Mouse (Mus musculus) heart, embryonic 14.5 days (tissue): Measurements from ENCODE around the gene Srek1ip1. TPM values are rescaled to one million over a fixed set of nuclear protein-coding genes. Genes with fewer than 3 reads are reported as not detected.
A peak's percentile ranks its signal among the peaks of the same experiment; 100 is the strongest.

Experiments used
- ATAC-seq: fragments of 200-750 bp; cut with Nextera tagmentation; 2 replicates; pipeline ENCODE4 v1.8.0; 2017; ENCODE audit warnings: low read depth, moderate TSS enrichment; ENCODE audit not compliant: insufficient number of reproducible peaks, insufficient read depth, low FRiP score
- H3K27ac ChIP-seq, 2 experiments: fragments of 200-500 bp in 1 of 2; fragments of 300-500 bp in 1 of 2; sonication (generic) in 1 of 2; replicated peaks in 1 of 2; 2 replicates each; pipeline ENCODE4 v1.5.1; 2012 to 2014; ENCODE audit warnings: low read depth in 2 of 2, low read length in 2 of 2, control low read depth in 1 of 2, mild to moderate bottlenecking in 1 of 2, mixed read lengths in 1 of 2; ENCODE audit not compliant: control insufficient read depth in 1 of 2, insufficient read depth in 1 of 2
- H3K27me3 ChIP-seq: fragments of 300-500 bp; sonication (generic); 2 replicates; pipeline ENCODE4 v1.6.1; 2014; ENCODE audit warnings: mild to moderate bottlenecking, low read length, control low read depth; ENCODE audit not compliant: control insufficient read depth, insufficient read depth
- H3K36me3 ChIP-seq: fragments of 300-500 bp; sonication (generic); 2 replicates; pipeline ENCODE4 v1.6.1; 2014; ENCODE audit warnings: mild to moderate bottlenecking, control low read depth, low read length, mixed read lengths; ENCODE audit not compliant: control insufficient read depth, insufficient read depth
- H3K4me1 ChIP-seq, 2 experiments: fragments of 200-500 bp in 1 of 2; fragments of 300-500 bp in 1 of 2; sonication (generic) in 1 of 2; 2 replicates each; pipeline ENCODE4 v1.6.1; 2012 to 2014; ENCODE audit warnings: low read length in 2 of 2, control low read depth in 1 of 2, mixed read lengths in 1 of 2; ENCODE audit not compliant: control insufficient read depth in 2 of 2, insufficient read depth in 2 of 2
- H3K4me2 ChIP-seq: fragments of 300-500 bp; sonication (generic); 2 replicates; pipeline ENCODE4 v1.6.1; 2014; ENCODE audit warnings: mild to moderate bottlenecking, low read length
- H3K4me3 ChIP-seq, 2 experiments: fragments of 200-500 bp in 1 of 2; fragments of 300-500 bp in 1 of 2; sonication (generic) in 1 of 2; 2 replicates each; pipeline ENCODE4 v1.5.1; 2012 to 2014; ENCODE audit warnings: low read length in 2 of 2, mild to moderate bottlenecking in 2 of 2, control low read depth in 1 of 2, low read depth in 1 of 2, moderate library complexity in 1 of 2; ENCODE audit not compliant: control insufficient read depth in 1 of 2, insufficient read depth in 1 of 2
- H3K9ac ChIP-seq: fragments of 300-500 bp; sonication (generic); 2 replicates; pipeline ENCODE4 v1.6.1; 2014; ENCODE audit warnings: mild to moderate bottlenecking, low read length
- H3K9me3 ChIP-seq: fragments of 300-500 bp; sonication (generic); 2 replicates; pipeline ENCODE4 v1.6.1; 2016; ENCODE audit warnings: low read length, control low read depth; ENCODE audit not compliant: control insufficient read depth
- WGBS: fragments of 180-500 bp; shearing (Covaris S2); extraction: QIAGEN DNeasy Blood & Tissue Kit; methylation state at CpG from one replicate; pipeline ENCODE4 v1.1.7; 2014; 5-methylcytosine and 5-hydroxymethylcytosine counted together
- polyA plus RNA-seq: library from polyadenylated mRNA; unstranded; fragments of >200 nt; fragmentation: Nextera tagmentation; extraction: Ambion mirVana; gene quantifications from 2 replicates; pipeline ENCODE4 v1.2.1, GENCODE M21; 2014

The Srek1ip1 gene
- polyA plus RNA-seq, 1 experiment from 2014 or later, result 18.5 TPM

DNA sequence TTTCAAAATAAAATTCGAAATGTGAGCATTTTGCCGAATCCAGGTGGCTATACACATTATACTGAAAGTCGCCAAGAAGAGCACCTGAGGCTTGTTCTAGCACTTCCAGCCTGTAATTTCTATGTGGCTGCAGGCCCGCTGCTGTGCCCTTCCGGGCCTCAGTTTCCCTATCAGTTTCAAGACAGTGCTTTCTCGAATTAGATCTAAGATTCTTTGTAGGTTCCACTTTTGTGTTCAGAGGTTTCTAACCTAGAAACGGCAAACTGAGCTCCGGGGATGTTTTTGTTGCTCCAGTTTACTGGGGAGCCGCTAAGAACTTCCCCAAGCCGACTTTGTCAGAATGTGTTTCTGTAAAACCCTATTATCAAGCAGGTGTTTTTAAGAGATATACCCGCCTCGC lies 25.4 kb downstream of the Srek1ip1 start:
- ATAC-seq, result no peak
- 46% methylated on average over 12 of the region's 12 CpGs for WGBS
- no peaks in the 10 kb centered on the region for H3K9me3 ChIP-seq

DNA sequence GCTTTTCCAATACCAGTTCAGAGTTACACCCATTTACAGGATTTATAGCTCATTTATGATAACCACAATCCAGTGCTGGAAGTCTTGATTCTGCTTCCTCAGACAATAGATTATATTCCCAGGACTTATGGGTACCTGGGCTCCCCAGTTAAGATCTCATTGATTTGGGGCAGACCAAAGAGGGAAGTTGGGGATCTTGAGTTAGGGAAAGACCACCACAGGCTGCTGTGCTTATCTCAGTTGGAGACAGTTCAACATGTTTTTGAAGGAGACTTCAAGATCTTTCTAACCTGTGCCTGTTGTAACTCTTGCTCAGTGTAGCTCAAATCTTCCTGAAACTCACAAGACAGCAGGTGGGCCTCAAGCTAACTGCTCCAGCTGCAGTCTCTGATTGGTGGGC lies 28.9 kb downstream of the Srek1ip1 start:
- H3K36me3 ChIP-seq, result peaks cover 23% of the 10 kb centered on the region; the same call in 1 of the 2 replicates
- no peaks in the 10 kb centered on the region for H3K9me3 ChIP-seq
- H3K27ac ChIP-seq, result no peak overlapping the region
- no peak overlapping the region for H3K4me3 ChIP-seq
- no peak for ATAC-seq
- H3K9ac ChIP-seq, result no peak overlapping the region
- peaks cover 5 to 17% of the 10 kb centered on the region in 2 experiments for H3K4me1 ChIP-seq
- no peaks in the 10 kb centered on the region for H3K27me3 ChIP-seq
- H3K4me2 ChIP-seq, result no peak overlapping the region

More for the DNA sequence above, 25.4 kb downstream of the Srek1ip1 start:
- H3K27ac ChIP-seq, result peak overlapping the region in 1 of 2 experiments; percentile 81; a peak in 1 of 4 replicates
- peak overlapping the region; percentile 88 for H3K9ac ChIP-seq
- H3K4me3 ChIP-seq, result peak overlapping the region; percentile 80 to 92
- peaks cover 4 to 20% of the 10 kb centered on the region in 2 experiments; a peak in 3 of 4 replicates for H3K4me1 ChIP-seq
- H3K27me3 ChIP-seq, result no peaks in the 10 kb centered on the region
- H3K4me2 ChIP-seq, result peak overlapping the region; percentile 80
- peaks cover 19% of the 10 kb centered on the region; the same call in 1 of the 2 replicates for H3K36me3 ChIP-seq

DNA sequence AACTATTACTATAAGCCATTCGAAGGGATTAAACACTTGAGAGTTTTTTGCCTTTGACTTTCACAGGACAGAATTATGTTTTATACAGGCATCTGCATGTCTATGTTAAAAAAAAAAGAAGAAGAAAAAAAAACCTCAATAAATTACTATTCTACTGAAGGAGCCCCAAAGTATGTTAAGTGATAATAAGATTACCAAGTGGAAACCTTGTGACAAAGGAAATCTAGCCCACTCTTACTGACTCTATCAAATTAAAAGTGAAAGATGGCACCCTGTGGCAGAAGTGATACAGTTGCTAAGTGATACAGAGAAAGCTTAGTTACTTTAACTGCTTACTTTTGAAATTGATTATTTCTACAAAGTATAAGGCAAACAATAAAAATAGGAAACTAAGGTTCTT lies 29.6 kb downstream of the Srek1ip1 start:
- WGBS, result 88% methylated on average over 1 of the region's 1 CpGs
- Histone ChIP-seq H3K9me3 (peaks cover under 1% of the 10 kb centered on the region; the same call in 1 of the 2 replicates), H3K4me1 (peaks cover 5 to 17% of the 10 kb centered on the region in 2 experiments), H3K9ac (no peak overlapping the region), H3K36me3 (peaks cover 24% of the 10 kb centered on the region), H3K27ac (no peak overlapping the region), H3K4me3 (no peak overlapping the region), H3K4me2 (peak overlapping the region; percentile 49), H3K27me3 (no peaks in the 10 kb centered on the region)
- ATAC-seq, result no peak

DNA sequence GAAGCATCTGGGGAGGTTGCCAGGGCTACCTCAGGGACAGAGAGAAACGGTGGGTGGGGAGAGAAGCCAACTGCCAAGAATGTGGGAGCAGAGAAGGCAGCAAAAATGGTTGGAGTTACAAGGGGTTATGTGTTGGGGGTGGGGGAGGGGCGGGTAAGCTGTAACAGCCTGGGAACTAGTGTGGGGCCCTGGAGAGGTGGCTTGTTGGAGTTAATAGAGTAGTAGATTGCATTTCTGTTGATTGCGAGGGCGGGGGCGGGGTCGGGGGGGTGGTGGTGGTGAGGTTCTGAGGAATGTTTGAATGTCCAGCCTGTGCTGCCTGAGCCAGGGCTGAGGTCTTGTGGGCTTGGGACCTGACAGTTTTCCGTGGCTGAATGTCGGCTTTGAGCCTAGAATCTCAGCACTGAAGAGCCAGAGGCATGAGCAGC lies 30.1 kb downstream of the Srek1ip1 start:
- Histone ChIP-seq H3K36me3 (peaks cover 29% of the 10 kb centered on the region), H3K9ac (0 out of 2 replicates have a peak overlapping the region, but pooled peaks have one; percentile 1), H3K4me2 (peak overlapping the region; percentile 49), H3K27ac (peak overlapping the region; percentile 44; a peak in 3 of 4 replicates), H3K4me1 (peaks cover 5 to 17% of the 10 kb centered on the region in 2 experiments), H3K9me3 (peaks cover 4% of the 10 kb centered on the region), H3K4me3 (no peak overlapping the region), H3K27me3 (no peaks in the 10 kb centered on the region)
- no peak for ATAC-seq
- WGBS, result 19% methylated on average over 8 of the region's 8 CpGs

GRCm38 (mm10) chr13:104825470-104825869 lies 33.2 kb downstream of the Srek1ip1 start:
- 58% methylated on average over 2 of the region's 2 CpGs for WGBS
- ATAC-seq, result no peak

GRCm38 (mm10) chr13:104832811-104833210 lies 40.5 kb downstream of the Srek1ip1 start:
- Histone ChIP-seq H3K9ac (no peak overlapping the region), H3K9me3 (peaks cover 5% of the 10 kb centered on the region; the same call in 1 of the 2 replicates), H3K4me1 (no peaks in the 10 kb centered on the region), H3K4me2 (no peak overlapping the region), H3K27ac (no peak overlapping the region), H3K36me3 (peaks cover 78% of the 10 kb centered on the region), H3K4me3 (no peak overlapping the region), H3K27me3 (no peaks in the 10 kb centered on the region)
- no peak for ATAC-seq
- 95% methylated on average over 13 of the region's 13 CpGs for WGBS

More at GRCm38 (mm10) chr13:104825470-104825869, 33.2 kb downstream of the Srek1ip1 start:
- H3K4me2 ChIP-seq, result no peak overlapping the region
- peaks cover 5 to 10% of the 10 kb centered on the region in 2 experiments for H3K4me1 ChIP-seq
- H3K9me3 ChIP-seq, result peaks cover 10% of the 10 kb centered on the region
- no peak overlapping the region for H3K27ac ChIP-seq
- no peak overlapping the region for H3K9ac ChIP-seq
- no peaks in the 10 kb centered on the region for H3K27me3 ChIP-seq
- H3K36me3 ChIP-seq, result peaks cover 42% of the 10 kb centered on the region
- no peak overlapping the region for H3K4me3 ChIP-seq

GRCm38 (mm10) chr13:104837628-104838027 lies 45.3 kb downstream of the Srek1ip1 start:
- Histone ChIP-seq H3K4me3 (no peak overlapping the region), H3K36me3 (peaks cover 65% of the 10 kb centered on the region), H3K4me1 (no peaks in the 10 kb centered on the region), H3K27ac (no peak overlapping the region), H3K9me3 (no peaks in the 10 kb centered on the region), H3K27me3 (no peaks in the 10 kb centered on the region), H3K4me2 (no peak overlapping the region), H3K9ac (no peak overlapping the region)
- no peak for ATAC-seq
- 57% methylated on average over 7 of the region's 7 CpGs for WGBS

DNA sequence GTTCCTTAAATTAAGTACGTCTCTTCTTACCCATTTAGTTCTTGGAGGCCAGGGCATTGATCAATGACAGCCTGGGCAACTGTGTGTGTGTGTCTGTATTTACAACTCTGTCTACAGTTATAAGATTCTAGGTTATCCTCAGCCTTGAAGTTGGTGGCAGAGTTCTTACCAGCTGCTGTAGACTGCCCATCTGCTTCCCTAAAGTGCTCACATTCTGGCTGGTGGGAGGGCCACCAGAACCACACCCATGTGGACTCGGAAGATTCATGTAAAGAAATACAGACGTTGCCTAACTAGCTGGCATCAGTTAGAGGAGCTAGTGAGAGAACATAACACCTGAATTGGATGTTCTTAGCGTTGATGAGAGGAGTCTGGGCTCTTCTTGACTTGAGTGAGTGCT lies 49.7 kb downstream of the Srek1ip1 start:
- no peak for ATAC-seq
- no peaks in the 10 kb centered on the region for H3K4me1 ChIP-seq
- no peak overlapping the region for H3K9ac ChIP-seq
- no peak overlapping the region for H3K4me2 ChIP-seq
- H3K27ac ChIP-seq, result no peak overlapping the region
- no peak overlapping the region for H3K4me3 ChIP-seq
- no peaks in the 10 kb centered on the region for H3K9me3 ChIP-seq
- no peaks in the 10 kb centered on the region for H3K27me3 ChIP-seq
- peaks cover 28% of the 10 kb centered on the region for H3K36me3 ChIP-seq
- WGBS, result 52% methylated on average over 4 of the region's 4 CpGs
